Mouse (Mus musculus) embryonic facial prominence, embryonic 10.5 days (tissue): ENCODE results near the gene Hs6st1. TPM values are rescaled to one million over a fixed set of nuclear protein-coding genes. Genes with fewer than 3 reads are reported as not detected.

Experiments used
- DNase-seq: peaks from one replicate; pipeline ENCODE4 v3.0.0-alpha.2; 2017; ENCODE audit warnings: low spot score
- H3K27ac ChIP-seq: fragments of 300-500 bp; sonication (generic); replicated peaks from 2 replicates; pipeline ENCODE4 v1.5.1; 2016; ENCODE audit warnings: mild to moderate bottlenecking
- H3K27me3 ChIP-seq: fragments of 300-500 bp; sonication (generic); replicated peaks from 2 replicates; pipeline ENCODE4 v1.6.1; 2016; ENCODE audit warnings: low read depth, mild to moderate bottlenecking; ENCODE audit not compliant: poor library complexity, severe bottlenecking
- H3K36me3 ChIP-seq: fragments of 300-500 bp; sonication (generic); replicated peaks from 2 replicates; pipeline ENCODE4 v1.6.1; 2016; ENCODE audit warnings: mild to moderate bottlenecking, moderate library complexity
- H3K4me1 ChIP-seq: fragments of 300-500 bp; sonication (generic); 2 replicates; pipeline ENCODE4 v1.6.1; 2016
- H3K4me3 ChIP-seq: fragments of 300-500 bp; sonication (generic); 2 replicates; pipeline ENCODE4 v1.5.1; 2016; ENCODE audit warnings: mild to moderate bottlenecking, moderate library complexity
- H3K9me3 ChIP-seq: fragments of 300-500 bp; sonication (generic); 2 replicates; pipeline ENCODE4 v1.6.1; 2016; ENCODE audit warnings: mild to moderate bottlenecking
- WGBS: fragments of 180-500 bp; shearing (Covaris S2); methylation state at CpG from one replicate; pipeline ENCODE4 v1.1.7; 2016; 5-methylcytosine and 5-hydroxymethylcytosine counted together
- polyA plus RNA-seq: library from polyadenylated mRNA; unstranded; fragments of >200 nt; fragmentation: Nextera tagmentation; extraction: Ambion mirVana; gene quantifications from 2 replicates; pipeline ENCODE4 v1.2.1, GENCODE M21; 2016

Hs6st1 gene
- polyA plus RNA-seq, 1 experiment from 2014 or later: 3.9 TPM

DNA sequence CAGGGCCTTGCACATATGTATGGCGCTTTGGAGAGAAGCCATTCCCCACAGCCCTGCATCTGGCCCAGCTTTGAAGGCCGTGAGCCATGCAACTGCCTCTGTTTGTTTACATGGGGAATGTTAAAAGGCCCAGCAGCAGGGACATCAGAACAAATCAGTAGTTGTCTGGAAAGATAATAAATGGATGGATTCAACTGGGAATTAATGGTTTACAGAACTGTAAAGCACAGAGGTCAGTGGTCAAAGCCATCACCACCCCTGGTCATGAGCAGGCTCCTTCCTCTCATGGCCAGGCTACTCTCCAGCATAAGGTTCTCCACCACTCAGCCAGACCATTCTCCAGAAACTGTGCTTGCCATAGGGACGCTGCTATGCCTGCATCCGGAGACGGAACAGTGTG is 7.5 kb downstream of the Hs6st1 start:
- peaks cover 58% of the 10 kb centered on the region for H3K4me1 ChIP-seq
- H3K27ac ChIP-seq: no peak overlapping the region
- H3K36me3 ChIP-seq: peaks cover 79% of the 10 kb centered on the region
- no peaks in the 10 kb centered on the region for H3K27me3 ChIP-seq
- H3K9me3 ChIP-seq: no peaks in the 10 kb centered on the region
- 89% methylated on average over 5 of the region's 5 CpGs for WGBS
- no peak for DNase-seq
- no peak overlapping the region for H3K4me3 ChIP-seq

DNA sequence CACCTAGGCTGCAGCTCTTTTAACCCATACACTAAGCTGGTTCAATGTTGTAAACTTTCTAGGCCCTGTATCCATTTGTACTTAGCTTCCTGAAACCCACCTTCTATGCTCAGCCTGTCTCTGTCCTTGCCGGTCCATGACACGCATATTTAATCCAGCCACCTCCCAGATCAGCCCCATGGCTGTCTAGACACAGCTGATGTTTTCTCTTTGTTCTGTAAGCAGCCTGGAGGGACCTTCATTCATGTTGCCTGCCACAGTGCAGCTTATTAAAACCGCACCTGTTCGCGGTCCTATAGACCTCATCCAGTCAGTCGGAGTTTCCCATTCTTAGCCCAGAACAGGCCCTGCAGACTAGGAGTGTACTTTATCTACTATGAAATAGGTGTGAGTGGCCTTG is 8.9 kb downstream of the Hs6st1 start:
- Histone ChIP-seq H3K4me1 (peaks cover 44% of the 10 kb centered on the region), H3K36me3 (peaks cover 80% of the 10 kb centered on the region), H3K9me3 (no peaks in the 10 kb centered on the region), H3K27me3 (no peaks in the 10 kb centered on the region), H3K27ac (no peak overlapping the region), H3K4me3 (no peak overlapping the region)
- no peak for DNase-seq
- WGBS: 86% methylated on average over 6 of the region's 6 CpGs

DNA sequence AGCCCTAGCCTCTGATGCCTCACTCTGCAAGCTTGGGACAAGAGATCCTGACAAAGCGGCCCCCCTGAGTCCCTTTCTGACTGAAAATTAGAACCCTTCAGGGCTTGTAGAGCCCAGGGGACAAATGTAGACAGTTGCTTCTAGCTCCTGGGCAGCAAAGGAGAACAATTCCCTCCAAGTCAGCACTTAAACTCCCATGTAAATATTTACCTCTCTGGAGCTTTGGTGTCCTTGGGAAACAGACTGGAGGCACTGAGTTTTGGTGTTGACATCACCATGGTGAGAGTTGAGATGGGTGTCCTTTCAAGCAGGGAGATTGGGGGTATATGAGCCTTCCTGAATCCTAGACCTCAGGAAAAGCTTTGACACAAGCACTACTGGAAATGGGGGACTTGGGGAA is 10.1 kb downstream of the Hs6st1 start:
- Histone ChIP-seq H3K4me1 (peaks cover 34% of the 10 kb centered on the region), H3K9me3 (no peaks in the 10 kb centered on the region), H3K36me3 (peaks cover 87% of the 10 kb centered on the region), H3K27ac (no peak overlapping the region), H3K4me3 (no peak overlapping the region), H3K27me3 (no peaks in the 10 kb centered on the region)
- DNase-seq: no peak
- WGBS: 93% methylated on average over 1 of the region's 1 CpGs

DNA sequence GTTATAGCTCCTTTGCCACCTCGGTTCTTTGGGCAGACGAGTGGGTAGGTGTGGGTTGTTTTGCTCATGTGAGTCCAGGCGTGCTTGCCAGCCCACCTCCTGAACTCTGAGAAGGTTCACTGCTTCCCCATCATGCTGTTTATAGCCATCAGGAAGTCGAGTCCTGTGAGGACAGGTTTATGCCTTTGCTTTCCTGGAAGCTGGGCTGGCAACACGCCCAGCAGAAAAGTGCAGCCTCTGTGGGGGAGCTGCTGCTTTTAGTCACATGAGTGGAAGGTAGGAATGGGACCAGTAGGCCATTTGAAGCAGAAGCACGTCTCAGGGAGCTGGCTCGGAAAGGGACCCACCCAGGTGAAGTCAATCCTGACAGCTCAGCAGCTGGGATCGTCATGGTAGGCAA is 11.5 kb downstream of the Hs6st1 start:
- H3K27ac ChIP-seq: no peak overlapping the region
- H3K4me3 ChIP-seq: no peak overlapping the region
- H3K27me3 ChIP-seq: no peaks in the 10 kb centered on the region
- no peak for DNase-seq
- peaks cover 21% of the 10 kb centered on the region for H3K4me1 ChIP-seq
- WGBS: 84% methylated on average over 8 of the region's 8 CpGs
- peaks cover 95% of the 10 kb centered on the region for H3K36me3 ChIP-seq
- no peaks in the 10 kb centered on the region for H3K9me3 ChIP-seq

DNA sequence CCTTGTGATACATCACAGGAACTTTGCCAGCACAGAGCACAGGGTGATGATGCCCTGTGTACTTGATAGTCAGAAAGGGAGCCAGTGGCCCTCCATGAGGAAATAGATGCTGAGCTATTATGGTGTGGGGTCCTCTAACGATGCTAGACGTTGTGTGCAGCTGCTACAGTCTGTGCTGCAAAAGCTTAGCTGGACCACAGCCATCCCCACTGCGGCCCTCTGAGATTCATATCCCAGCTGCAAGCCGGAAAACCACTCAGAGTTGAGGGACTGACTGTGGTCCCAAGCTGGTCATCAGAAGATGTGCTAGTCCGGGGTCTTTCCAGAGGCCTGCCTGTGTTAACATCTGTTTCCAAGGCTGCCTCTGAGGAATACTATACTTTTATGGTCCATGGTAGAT is 12.8 kb downstream of the Hs6st1 start:
- Histone ChIP-seq H3K27ac (no peak overlapping the region), H3K4me3 (no peak overlapping the region), H3K4me1 (peaks cover 13% of the 10 kb centered on the region; the same call in 1 of the 2 replicates), H3K27me3 (no peaks in the 10 kb centered on the region), H3K36me3 (peaks cover 95% of the 10 kb centered on the region), H3K9me3 (no peaks in the 10 kb centered on the region)
- WGBS: 92% methylated on average over 5 of the region's 5 CpGs
- no peak for DNase-seq

DNA sequence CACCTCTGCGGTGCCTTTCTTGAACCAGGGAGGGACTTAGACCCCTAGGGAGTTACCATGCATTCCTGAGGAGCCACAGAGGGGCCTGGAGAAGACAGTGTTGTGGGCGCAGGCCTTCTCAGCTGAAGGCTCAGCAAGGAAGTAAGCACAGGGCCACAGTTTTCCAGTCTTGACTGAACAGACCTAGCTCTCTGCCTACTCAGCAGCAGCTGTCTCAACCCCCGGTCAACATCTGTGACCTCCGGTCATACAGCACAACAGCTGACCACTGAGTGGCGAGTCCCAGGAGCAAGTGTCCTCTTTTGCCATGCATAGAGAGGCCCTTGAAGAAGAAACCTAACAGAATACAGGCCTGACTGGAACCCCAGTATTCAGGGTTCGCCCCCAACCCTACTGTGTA is 14.0 kb downstream of the Hs6st1 start:
- H3K27me3 ChIP-seq: no peaks in the 10 kb centered on the region
- WGBS: 87% methylated on average over 6 of the region's 6 CpGs
- peaks cover 95% of the 10 kb centered on the region for H3K36me3 ChIP-seq
- no peak overlapping the region for H3K27ac ChIP-seq
- H3K4me1 ChIP-seq: peaks cover 7% of the 10 kb centered on the region; the same call in 1 of the 2 replicates
- no peak overlapping the region for H3K4me3 ChIP-seq
- no peaks in the 10 kb centered on the region for H3K9me3 ChIP-seq
- no peak for DNase-seq

DNA sequence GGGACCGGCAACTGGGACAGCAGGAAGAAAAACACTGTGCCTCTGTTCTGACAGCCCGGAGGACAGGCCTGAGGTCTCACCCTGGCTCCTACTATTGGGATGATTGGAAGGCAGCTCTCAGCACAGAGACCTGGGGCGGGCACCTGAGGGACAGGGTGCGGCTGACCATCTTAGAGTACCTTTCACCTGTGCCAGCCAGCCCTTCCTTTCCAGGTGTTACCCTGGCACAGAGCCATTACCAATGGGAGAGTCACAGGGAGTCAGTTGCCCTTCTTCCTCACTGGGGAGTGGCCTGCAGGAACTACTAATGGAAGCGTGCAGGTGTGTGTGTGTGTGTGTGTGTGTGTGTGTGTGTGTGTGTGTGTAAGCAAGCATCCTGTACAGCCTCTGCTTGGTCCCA is 15.4 kb downstream of the Hs6st1 start:
- DNase-seq: no peak
- Histone ChIP-seq H3K4me3 (no peak overlapping the region), H3K27ac (no peak overlapping the region), H3K36me3 (peaks cover 83% of the 10 kb centered on the region), H3K4me1 (peaks cover 16% of the 10 kb centered on the region), H3K9me3 (no peaks in the 10 kb centered on the region), H3K27me3 (no peaks in the 10 kb centered on the region)
- 93% methylated on average over 5 of the region's 5 CpGs for WGBS

DNA sequence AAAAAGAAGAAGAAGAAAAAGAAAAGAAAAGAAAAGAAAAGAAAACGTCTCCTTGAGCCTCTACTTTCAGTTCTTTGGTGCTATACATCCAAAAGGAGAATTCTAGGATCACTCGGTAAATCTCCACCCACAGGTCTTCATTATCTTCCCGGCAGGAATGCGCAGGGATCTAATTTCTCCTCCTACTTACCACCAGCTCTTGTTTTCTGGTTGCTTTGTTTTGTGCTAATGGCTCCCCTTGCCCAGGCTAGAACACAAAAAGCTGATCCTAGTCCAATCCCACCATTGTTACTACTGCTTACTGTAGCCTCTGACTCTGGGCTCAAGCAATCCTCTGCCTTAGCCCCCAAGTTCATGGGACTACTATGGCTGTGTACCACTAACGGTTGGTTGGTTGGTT is 16.9 kb downstream of the Hs6st1 start:
- no peak overlapping the region for H3K4me3 ChIP-seq
- peaks cover 28% of the 10 kb centered on the region for H3K4me1 ChIP-seq
- H3K9me3 ChIP-seq: no peaks in the 10 kb centered on the region
- 89% methylated on average over 5 of the region's 5 CpGs for WGBS
- DNase-seq: no peak
- no peak overlapping the region for H3K27ac ChIP-seq
- peaks cover 74% of the 10 kb centered on the region for H3K36me3 ChIP-seq
- no peaks in the 10 kb centered on the region for H3K27me3 ChIP-seq

DNA sequence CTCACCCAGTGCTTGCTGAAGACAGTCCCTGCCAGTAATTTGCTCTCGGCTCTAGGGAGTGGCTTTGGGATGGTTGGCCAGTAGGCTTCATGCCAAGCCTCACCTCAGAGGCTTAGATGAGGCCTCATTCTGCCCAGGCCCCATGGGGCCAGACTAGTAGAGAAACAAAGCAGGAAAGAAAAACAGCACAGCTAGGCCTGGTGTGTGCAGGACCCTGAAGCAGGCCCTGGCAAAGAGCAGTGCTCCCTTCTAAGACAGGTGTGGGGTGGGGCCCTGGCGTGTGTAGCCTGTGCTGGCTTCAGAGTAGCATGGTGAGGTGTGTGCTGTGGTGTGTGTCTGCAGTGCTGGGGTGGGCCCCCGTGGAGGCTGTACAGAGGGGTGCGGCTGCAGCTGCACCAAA is 20.2 kb downstream of the Hs6st1 start:
- peaks cover 36% of the 10 kb centered on the region for H3K4me1 ChIP-seq
- WGBS: 81% methylated on average over 4 of the region's 4 CpGs
- H3K4me3 ChIP-seq: no peak overlapping the region
- peak overlapping the region; percentile 62 for H3K27ac ChIP-seq
- H3K27me3 ChIP-seq: no peaks in the 10 kb centered on the region
- peaks cover 70% of the 10 kb centered on the region for H3K36me3 ChIP-seq
- no peaks in the 10 kb centered on the region for H3K9me3 ChIP-seq
- DNase-seq: no peak

DNA sequence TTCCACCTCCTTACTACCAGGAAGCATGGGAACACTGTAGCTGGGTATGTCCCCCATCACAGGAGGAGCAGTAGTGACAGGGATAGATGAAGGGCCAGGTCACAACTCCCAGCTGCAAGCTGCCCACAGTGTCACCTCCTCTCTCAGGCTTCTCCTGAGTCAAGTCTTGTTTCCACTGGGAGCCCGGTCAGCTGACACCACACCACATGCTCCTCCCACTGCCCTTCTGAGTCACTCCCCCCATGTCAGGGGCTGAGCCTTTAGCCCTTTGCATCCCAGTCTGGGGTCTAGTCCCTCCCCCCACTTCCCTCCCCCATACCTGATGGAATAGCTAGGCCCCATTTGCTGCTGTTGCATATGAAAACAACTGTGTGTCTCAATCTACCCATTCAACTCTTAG is 21.3 kb downstream of the Hs6st1 start:
- Histone ChIP-seq H3K36me3 (peaks cover 70% of the 10 kb centered on the region), H3K4me3 (no peak overlapping the region), H3K27me3 (no peaks in the 10 kb centered on the region), H3K9me3 (no peaks in the 10 kb centered on the region), H3K27ac (0 out of 2 replicates have a peak overlapping the region, but pooled peaks have one; percentile 62), H3K4me1 (peaks cover 36% of the 10 kb centered on the region)
- WGBS: 31% methylated on average over 1 of the region's 1 CpGs
- DNase-seq: no peak

DNA sequence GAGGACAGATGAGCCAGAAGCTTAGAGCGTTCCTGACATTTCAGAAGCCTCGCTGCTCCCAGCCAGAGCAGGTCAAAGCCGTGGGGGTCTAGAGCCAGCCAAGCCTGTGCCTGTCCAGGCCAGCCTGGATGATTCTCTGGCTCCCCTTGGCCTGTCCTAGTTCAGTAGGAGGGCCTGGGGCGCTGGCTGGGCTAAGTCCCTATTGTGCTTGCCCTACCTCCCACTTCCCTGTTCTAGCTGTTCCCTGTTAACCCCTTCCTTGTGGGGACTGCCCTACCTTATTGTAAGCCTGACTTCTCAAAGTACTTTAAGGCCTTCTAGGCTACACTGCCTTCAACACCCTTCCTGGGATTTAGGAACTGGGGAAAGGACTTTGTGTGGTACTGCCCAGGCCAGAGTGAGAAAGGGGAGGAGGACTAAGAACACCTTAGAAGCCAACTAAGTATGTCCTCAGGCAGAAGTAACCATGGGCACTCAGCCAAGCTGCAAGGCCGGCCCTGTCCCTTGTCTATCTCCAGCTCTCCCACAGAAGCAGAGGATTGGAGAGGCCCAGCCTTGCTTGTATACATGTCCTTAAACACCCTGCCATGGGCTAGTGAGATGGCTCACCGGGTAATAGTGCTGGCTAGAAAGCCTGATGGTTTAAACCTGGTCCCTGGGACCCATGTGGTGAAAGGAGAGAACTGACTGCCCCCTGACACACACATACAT is 22.0 kb downstream of the Hs6st1 start:
- DNase-seq: no peak
- Histone ChIP-seq H3K27ac (0 out of 2 replicates have a peak overlapping the region, but pooled peaks have one; percentile 16), H3K4me1 (peaks cover 36% of the 10 kb centered on the region), H3K36me3 (peaks cover 70% of the 10 kb centered on the region), H3K9me3 (no peaks in the 10 kb centered on the region), H3K4me3 (no peak overlapping the region), H3K27me3 (no peaks in the 10 kb centered on the region)
- WGBS: 70% methylated on average over 6 of the region's 6 CpGs

DNA sequence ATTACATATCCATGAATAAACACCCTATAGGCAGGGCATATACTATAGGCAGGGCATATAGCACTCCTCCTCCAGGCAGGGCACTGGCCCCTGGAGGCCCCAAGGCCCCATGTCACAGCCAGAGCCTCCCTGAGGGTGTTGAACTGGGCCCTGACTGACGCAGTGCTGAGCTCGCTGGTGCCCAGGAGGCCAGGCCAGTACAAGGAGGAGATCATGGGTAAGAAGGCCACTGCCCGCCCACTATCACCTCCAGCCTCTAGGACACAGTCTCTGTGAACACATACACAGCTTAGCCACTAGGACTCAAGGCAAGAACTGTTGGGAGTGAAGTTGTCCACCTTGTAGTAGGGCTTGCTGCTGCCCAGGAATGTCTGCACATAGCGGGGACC is 22.5 kb downstream of the Hs6st1 start:
- Histone ChIP-seq H3K36me3 (peaks cover 70% of the 10 kb centered on the region), H3K9me3 (no peaks in the 10 kb centered on the region), H3K4me1 (peaks cover 36% of the 10 kb centered on the region), H3K27ac (peak overlapping the region; percentile 16; the same call in 1 of the 2 replicates), H3K27me3 (no peaks in the 10 kb centered on the region), H3K4me3 (no peak overlapping the region)
- DNase-seq: no peak
- WGBS: 89% methylated on average over 4 of the region's 4 CpGs

DNA sequence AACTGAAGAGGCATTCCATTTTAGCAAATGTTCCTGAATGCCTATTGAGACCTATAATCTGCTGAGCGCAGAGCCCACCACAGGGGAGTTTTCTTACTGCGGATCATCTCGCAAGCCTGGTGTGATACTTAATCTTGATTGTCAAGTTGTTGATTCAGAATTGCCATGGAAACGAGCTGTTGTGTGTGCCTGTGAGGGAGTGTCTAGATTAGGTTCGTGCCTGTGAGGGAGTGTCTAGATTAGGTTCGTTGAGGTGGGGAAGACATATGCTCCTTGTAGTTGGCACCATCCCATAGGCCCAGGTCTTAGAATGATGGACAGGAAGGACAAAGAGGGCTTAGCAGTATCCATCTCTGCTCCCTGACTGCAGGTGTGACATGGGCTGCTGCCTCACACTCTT is 23.0 kb downstream of the Hs6st1 start:
- no peak overlapping the region for H3K4me3 ChIP-seq
- WGBS: 90% methylated on average over 6 of the region's 6 CpGs
- peaks cover 70% of the 10 kb centered on the region for H3K36me3 ChIP-seq

More for the DNA sequence above, 23.0 kb downstream of the Hs6st1 start:
- DNase-seq: no peak
- Histone ChIP-seq H3K27ac (no peak overlapping the region), H3K27me3 (no peaks in the 10 kb centered on the region), H3K4me1 (peaks cover 36% of the 10 kb centered on the region), H3K9me3 (no peaks in the 10 kb centered on the region)
